Mouse (Mus musculus): ENCODE results near the gene Pigs. TPM values are rescaled to one million over a fixed set of nuclear protein-coding genes. Genes with fewer than 3 reads are reported as not detected.
A peak's percentile ranks its signal among the peaks of the same experiment; 100 is the strongest.

Pigs gene
- polyA plus RNA-seq, 1 experiment from 2014 or later = 58.8 TPM

DNA sequence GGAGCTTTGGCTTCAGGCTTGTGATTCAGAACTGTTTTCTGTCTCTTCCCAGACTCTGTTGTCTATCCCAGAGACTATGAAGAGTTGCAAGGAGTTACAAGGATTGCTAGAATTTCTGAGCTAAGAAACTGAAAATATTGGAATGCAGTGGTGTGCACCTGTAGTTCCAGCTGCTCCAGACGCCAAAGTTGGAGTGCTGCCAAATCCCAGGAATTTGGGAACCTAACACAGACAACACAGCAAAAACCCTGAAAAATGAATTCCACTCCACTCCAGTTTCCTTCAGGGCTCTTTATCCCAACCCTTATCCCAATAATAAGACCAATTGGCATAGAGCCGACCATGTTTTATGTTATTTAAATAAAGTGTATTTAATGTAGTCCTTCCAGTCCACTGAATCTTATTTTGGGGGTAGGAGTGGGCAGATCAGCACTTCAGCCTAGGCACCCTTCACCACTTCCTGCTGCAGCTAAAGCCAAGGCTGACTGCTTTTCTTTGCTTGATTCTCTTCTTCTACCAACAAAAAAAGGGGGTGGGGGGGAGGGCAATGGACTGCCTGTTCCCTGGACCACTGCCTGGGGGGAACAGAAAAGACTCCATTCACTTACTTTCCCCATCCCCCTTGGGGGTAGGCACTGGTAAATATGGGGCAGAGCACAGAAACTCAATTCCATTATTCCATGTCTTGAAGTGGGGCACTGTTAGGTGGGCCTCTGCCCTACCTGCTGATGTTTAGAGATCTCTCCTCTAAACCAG lies 6.0 kb upstream of the Pigs start:
- H3K27me3 ChIP-seq = no peaks in the 10 kb centered on the region
- H3K36me3 ChIP-seq (replicated peaks) = peaks cover 63% of the 10 kb centered on the region
- H3K27ac ChIP-seq = peak overlapping the region; percentile 74
- no peak for ATAC-seq (ENCODE audit: low FRiP score)
- H3K4me3 ChIP-seq (replicated peaks) = no peak overlapping the region
- peak overlapping the region; percentile 39 for H3K4me2 ChIP-seq
- WGBS = 52% methylated on average over 2 of the region's 2 CpGs
- H3K9me3 ChIP-seq = no peaks in the 10 kb centered on the region
- peaks cover 14% of the 10 kb centered on the region; the same call in 1 of the 2 replicates for H3K4me1 ChIP-seq
- H3K9ac ChIP-seq = no peak overlapping the region

DNA sequence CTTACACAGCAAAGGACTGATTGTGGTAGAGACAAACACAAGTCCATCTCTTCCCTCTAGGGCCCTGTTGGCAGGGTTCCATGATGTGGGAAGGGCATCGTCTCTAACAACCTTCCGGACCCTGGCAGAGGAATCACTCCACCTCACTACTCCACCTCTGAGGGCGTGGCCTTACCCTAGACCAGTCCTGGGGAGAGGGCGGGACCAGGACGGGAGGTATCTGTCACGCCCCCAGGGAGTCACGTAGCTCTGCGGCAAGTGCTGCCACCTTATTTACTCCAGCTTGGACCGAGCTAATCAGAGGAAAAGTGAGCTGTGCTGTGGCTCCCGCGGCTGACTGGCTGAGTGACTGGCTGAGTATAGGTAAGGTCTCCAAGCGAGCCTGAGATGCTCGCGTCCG lies 5.4 kb upstream of the Pigs start, which contains the start of gene Aldoc:
Gene Aldoc, plus strand, starts transcription at position 109 of the 400 bp plus-strand sequence.
- peak within 1 kb of the TSS; percentile 74 for H3K27ac ChIP-seq
- peak within 1 kb of the TSS; percentile 21 for H3K4me3 ChIP-seq (replicated peaks)
- H3K9ac ChIP-seq = no peak within 1 kb of the TSS
- 6% methylated on average over 15 of the region's 15 CpGs for WGBS
- ATAC-seq (ENCODE audit: low FRiP score) = peak; percentile 79; the same call in 1 of the 2 replicates
- no peaks in the 10 kb centered on the region for H3K9me3 ChIP-seq
- H3K27me3 ChIP-seq = no peaks in the 10 kb centered on the region
- H3K4me2 ChIP-seq = peak within 1 kb of the TSS; percentile 39
- peaks cover 14% of the 10 kb centered on the region; the same call in 1 of the 2 replicates for H3K4me1 ChIP-seq
- H3K36me3 ChIP-seq (replicated peaks) = peaks cover 57% of the 10 kb centered on the region

DNA sequence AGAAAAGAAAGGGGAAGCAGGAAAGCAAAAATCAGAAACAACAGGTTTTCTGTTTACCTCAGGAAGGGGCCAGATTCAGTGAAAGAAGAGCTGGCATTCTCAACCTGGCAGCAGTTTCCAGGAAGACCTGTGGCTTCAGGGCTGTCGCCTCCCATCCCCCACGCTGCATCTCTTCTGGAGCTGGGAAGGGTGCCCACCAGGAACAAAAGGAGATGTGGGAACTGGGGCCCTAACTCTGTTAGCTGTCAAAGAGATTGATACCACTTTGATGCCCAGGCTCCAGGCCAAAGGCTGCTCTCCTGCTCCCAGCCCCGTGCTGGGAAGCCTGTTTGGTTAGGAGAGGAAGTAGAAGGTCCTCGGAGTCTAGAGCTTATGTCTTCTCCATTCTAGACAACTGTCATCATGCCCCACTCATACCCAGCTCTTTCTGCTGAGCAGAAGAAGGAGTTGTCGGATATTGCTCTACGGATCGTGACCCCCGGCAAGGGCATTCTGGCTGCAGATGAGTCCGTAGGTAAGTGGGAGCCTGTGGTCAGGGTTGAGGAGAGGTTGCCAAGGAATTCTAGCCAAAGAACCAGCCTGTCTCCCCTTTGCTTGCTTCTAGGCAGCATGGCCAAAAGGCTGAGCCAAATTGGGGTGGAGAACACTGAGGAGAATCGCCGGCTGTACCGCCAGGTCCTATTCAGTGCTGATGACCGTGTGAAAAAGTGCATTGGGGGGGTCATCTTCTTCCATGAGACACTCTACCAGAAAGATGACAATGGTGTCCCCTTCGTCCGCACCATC lies 4.0 kb upstream of the Pigs start:
- no peak overlapping the region for H3K9ac ChIP-seq
- peak overlapping the region; percentile 39 for H3K4me2 ChIP-seq
- no peak for ATAC-seq (ENCODE audit: low FRiP score)
- 88% methylated on average over 15 of the region's 15 CpGs for WGBS
- peaks cover 44% of the 10 kb centered on the region for H3K36me3 ChIP-seq (replicated peaks)
- H3K27me3 ChIP-seq = no peaks in the 10 kb centered on the region
- H3K4me1 ChIP-seq = peaks cover 20% of the 10 kb centered on the region
- H3K9me3 ChIP-seq = no peaks in the 10 kb centered on the region
- peak overlapping the region; percentile 74; the same call in 1 of the 2 replicates for H3K27ac ChIP-seq
- H3K4me3 ChIP-seq (replicated peaks) = no peak overlapping the region

DNA sequence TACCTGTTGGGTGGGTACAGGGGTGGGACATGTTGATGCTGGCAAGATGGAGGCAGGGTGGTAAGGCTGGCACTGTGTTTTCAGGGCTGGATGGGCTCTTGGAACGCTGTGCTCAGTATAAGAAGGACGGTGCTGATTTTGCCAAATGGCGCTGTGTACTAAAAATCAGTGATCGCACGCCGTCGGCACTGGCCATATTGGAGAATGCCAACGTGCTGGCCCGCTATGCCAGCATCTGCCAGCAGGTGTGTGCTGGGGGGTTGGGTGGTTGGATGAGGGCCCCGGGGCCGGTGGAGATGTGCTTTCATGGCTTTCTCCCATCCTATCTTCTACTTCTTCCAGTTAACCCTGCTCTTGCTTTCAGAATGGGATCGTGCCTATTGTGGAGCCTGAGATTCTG lies 3.2 kb upstream of the Pigs start:
- Histone ChIP-seq H3K9ac (no peak overlapping the region), H3K27ac (no peak overlapping the region), H3K9me3 (no peaks in the 10 kb centered on the region), H3K27me3 (no peaks in the 10 kb centered on the region), H3K4me1 (peaks cover 25% of the 10 kb centered on the region), H3K4me3 (replicated peaks) (no peak overlapping the region), H3K36me3 (replicated peaks) (peaks cover 36% of the 10 kb centered on the region), H3K4me2 (no peak overlapping the region)
- no peak for ATAC-seq (ENCODE audit: low FRiP score)
- 91% methylated on average over 12 of the region's 12 CpGs for WGBS

DNA sequence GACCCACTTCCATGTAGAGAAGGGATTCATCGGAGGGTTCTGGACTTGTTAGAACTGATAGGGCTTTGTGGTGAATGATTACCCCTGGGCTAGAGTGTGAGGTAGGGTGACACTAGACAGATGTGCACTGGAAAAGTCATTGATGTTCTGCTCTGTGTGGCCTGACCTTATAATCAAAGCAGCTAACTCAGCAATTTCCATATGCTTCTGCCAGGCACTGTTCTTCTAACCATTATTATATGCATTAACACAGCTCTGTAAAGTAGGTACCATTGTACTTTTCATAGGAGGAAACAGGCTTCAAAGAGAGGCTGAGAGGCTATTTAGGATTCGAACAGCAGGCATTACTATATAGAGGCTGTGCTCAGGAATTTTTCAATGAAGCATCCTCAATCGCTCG lies 1.0 kb upstream of the Pigs start:
- 97% methylated on average over 4 of the region's 4 CpGs for WGBS
- Histone ChIP-seq H3K36me3 (replicated peaks) (peaks cover 14% of the 10 kb centered on the region), H3K27ac (no peak overlapping the region), H3K9me3 (no peaks in the 10 kb centered on the region), H3K4me2 (no peak overlapping the region), H3K4me1 (peaks cover 22% of the 10 kb centered on the region), H3K4me3 (replicated peaks) (no peak overlapping the region), H3K27me3 (no peaks in the 10 kb centered on the region), H3K9ac (no peak overlapping the region)
- no peak for ATAC-seq (ENCODE audit: low FRiP score)

DNA sequence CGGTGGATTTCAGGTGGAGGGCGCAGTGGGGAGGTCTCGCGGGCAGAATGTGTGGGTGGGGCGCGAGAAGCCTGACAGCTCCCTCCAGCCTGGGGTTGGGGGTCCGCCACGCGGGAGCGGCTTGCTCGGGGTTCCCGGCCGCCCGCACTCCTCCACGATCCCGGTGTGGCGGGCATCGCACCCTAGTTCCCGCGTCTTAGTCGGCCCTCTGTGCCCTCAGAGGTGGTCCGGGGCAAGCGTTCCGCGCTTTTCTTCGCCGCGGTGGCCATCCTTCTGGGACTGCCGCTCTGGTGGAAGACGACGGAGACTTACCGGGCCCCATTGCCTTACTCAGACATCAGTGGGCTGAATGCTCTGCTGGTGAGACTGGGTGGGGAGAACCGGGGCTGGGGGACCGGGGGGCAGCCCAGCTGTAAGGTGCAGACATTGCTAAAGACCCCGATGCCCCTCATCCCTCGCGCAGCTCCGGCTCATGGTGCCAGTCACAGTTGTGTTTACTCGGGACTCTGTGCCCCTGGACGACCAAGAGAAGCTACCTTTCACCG lies 369 bp downstream of the Pigs start:
- H3K27ac ChIP-seq = no peak overlapping the region
- ATAC-seq (ENCODE audit: low FRiP score) = peak; percentile 70
- WGBS = under 1% methylated on average over 41 of the region's 41 CpGs

DNA sequence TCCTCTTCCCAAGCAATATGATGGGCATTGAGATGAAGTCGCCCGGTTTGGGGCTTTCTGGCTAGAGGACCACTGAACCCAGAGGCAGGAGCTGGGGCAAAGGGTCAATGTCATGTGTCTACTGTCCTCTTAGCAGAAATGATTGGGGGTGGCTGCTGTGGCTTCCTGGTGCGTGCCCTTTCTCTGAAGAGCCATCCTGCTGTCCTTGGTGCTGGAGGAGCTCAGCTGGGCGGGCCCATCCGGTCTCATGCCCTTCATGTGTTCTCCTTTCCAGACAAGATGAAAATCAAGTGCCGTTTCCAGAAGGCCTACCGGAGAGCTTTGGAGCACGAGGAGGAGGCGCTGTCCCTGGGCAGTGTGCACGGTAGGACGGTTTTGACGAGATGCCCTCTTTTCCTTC lies 4.5 kb downstream of the Pigs start:
- no peaks in the 10 kb centered on the region for H3K27me3 ChIP-seq
- H3K4me3 ChIP-seq (replicated peaks) = no peak overlapping the region
- no peak overlapping the region for H3K9ac ChIP-seq
- no peak overlapping the region for H3K4me2 ChIP-seq
- peaks cover 12% of the 10 kb centered on the region for H3K4me1 ChIP-seq
- WGBS = 96% methylated on average over 12 of the region's 12 CpGs
- ATAC-seq (ENCODE audit: low FRiP score) = no peak
- no peaks in the 10 kb centered on the region for H3K9me3 ChIP-seq
- peaks cover 46% of the 10 kb centered on the region for H3K36me3 ChIP-seq (replicated peaks)
- no peak overlapping the region for H3K27ac ChIP-seq

More for the DNA sequence above, 369 bp downstream of the Pigs start:
- Histone ChIP-seq H3K27me3 (no peaks in the 10 kb centered on the region), H3K4me2 (peak overlapping the region; percentile 95), H3K4me3 (replicated peaks) (peak overlapping the region; percentile 87), H3K36me3 (replicated peaks) (peaks cover 20% of the 10 kb centered on the region), H3K9me3 (no peaks in the 10 kb centered on the region), H3K9ac (peak overlapping the region; percentile 86), H3K4me1 (peaks cover 12% of the 10 kb centered on the region)

DNA sequence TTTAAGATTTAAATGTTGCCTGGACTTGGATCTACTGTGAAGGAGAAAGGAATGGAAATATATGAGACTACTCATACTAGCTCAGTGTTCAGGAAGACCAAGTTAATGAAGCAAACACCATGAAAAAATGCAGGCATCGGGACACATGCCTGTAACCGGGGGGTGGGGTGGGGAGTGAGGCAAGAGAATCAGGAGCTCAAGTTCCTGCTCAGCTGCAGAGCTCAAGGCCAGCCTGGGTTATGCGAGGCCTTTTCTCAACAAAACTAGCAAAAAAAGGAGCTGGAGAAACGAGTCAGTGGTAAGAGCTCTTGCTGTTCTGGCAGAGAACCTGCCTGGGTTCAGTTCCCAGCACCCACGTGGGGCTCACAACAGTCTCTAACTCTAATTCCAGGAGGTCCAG lies 5.8 kb downstream of the Pigs start:
- Histone ChIP-seq H3K4me1 (peaks cover 8% of the 10 kb centered on the region), H3K4me2 (no peak overlapping the region), H3K9me3 (no peaks in the 10 kb centered on the region), H3K27me3 (no peaks in the 10 kb centered on the region), H3K36me3 (replicated peaks) (peaks cover 55% of the 10 kb centered on the region), H3K9ac (no peak overlapping the region), H3K4me3 (replicated peaks) (no peak overlapping the region), H3K27ac (no peak overlapping the region)
- no peak for ATAC-seq (ENCODE audit: low FRiP score)
- WGBS = 93% methylated on average over 5 of the region's 5 CpGs

DNA sequence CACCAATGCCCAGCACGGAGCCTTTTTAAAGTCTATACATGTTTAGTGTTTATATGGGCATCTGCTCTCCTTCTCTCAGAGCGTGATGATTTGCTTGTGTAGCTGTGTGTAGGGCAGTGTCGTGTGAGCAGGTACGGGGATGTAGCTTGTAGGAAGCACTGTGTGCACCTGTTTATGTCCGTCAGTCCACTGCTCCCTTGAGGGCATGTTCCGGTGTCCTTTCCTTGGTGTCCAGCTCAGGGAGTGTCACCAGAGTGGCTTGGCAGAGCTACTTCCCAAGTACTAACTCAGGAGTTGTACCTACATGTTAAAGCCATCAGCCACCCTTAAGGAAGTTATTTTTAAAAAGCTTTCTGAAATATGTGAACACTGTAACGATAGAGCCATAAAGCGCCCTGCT lies 8.8 kb downstream of the Pigs start:
- no peaks in the 10 kb centered on the region for H3K4me1 ChIP-seq
- no peak for ATAC-seq (ENCODE audit: low FRiP score)
- H3K36me3 ChIP-seq (replicated peaks) = peaks cover 80% of the 10 kb centered on the region
- no peaks in the 10 kb centered on the region for H3K27me3 ChIP-seq
- no peaks in the 10 kb centered on the region for H3K9me3 ChIP-seq
- H3K4me2 ChIP-seq = no peak overlapping the region
- H3K27ac ChIP-seq = no peak overlapping the region
- 97% methylated on average over 8 of the region's 8 CpGs for WGBS
- no peak overlapping the region for H3K9ac ChIP-seq
- H3K4me3 ChIP-seq (replicated peaks) = no peak overlapping the region

DNA sequence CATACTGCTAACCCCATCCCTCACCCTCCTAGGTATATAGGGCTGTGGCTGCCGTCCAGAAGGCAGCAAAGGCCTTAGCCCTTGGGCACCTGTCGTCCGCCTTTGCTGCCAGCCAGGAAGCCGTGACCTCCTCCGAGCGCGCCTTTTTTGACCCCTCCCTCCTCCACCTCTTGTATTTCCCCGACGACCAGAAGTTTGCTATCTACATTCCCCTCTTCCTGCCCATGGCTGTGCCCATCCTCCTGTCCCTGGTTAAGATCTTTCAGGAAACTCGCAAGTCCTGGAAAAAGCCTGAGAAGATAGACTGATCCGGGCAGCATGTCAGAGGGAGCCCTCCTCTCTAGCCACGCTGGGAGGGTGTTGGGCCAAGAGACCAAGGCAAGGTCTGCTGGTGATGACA lies 13.5 kb downstream of the Pigs start:
- H3K9me3 ChIP-seq = no peaks in the 10 kb centered on the region
- no peaks in the 10 kb centered on the region for H3K27me3 ChIP-seq
- no peak overlapping the region for H3K4me2 ChIP-seq
- peaks cover 33% of the 10 kb centered on the region for H3K4me1 ChIP-seq
- WGBS = 86% methylated on average over 12 of the region's 12 CpGs
- no peak overlapping the region for H3K9ac ChIP-seq
- no peak for ATAC-seq (ENCODE audit: low FRiP score)
- H3K4me3 ChIP-seq (replicated peaks) = no peak overlapping the region
- H3K36me3 ChIP-seq (replicated peaks) = peaks cover 44% of the 10 kb centered on the region
- no peak overlapping the region for H3K27ac ChIP-seq

DNA sequence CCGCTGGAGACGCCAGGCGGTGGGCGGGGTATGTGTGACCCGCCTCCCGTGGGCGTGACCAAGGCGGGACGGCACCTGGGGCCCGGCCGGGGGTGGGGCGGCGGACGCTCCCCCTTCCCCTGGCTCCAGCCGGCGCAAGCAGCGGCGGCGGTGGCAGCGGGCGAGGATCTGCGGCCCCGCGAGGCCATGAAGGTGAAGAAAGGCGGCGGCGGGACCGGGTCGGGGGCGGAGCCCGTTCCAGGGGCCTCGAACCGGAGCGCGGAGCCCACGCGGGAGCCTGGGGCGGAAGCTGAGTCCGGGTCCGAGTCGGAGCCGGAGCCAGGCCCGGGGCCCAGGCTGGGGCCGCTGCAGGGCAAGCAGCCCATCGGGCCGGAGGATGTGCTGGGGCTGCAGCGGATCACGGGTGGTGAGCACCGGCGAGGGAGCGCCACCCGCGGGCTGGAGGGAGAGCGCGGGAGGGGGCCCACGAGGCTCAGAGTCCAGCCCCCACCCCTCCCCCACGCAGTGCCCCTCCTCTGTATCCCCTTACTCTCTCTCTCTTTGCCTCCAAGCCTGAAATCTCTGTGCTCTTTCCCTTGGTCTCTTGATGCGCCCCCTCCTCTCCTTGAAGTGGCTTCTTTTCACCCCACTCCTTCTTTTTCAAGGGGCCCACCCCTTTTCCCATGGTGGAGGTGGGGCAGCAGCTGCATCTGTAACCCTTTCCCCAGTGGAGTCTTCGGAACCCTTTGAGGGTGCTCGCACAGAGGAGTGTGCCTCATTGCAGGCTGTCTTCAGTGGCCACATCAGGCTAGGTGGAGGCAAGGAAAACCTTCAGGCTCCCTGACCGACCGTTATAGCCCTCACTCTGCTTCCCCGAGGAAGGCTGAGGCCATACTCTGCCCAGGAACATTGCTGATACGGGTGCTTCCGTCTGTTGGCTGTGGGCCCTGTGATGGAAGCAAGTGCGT lies 15.4 kb downstream of the Pigs start, which contains the start of gene Unc119:
Gene Unc119, plus strand, starts transcription at position 102 of the 947 bp plus-strand sequence.
- Histone ChIP-seq H3K9ac (peak within 1 kb of the TSS; percentile 96), H3K27me3 (no peaks in the 10 kb centered on the region), H3K4me3 (replicated peaks) (peak within 1 kb of the TSS; percentile 88), H3K4me1 (peaks cover 38% of the 10 kb centered on the region), H3K36me3 (replicated peaks) (peaks cover 36% of the 10 kb centered on the region), H3K4me2 (peak within 1 kb of the TSS; percentile 76), H3K27ac (peak within 1 kb of the TSS; percentile 89), H3K9me3 (no peaks in the 10 kb centered on the region)
- ATAC-seq (ENCODE audit: low FRiP score) = peak; percentile 84
- WGBS = 2% methylated on average over 41 of the region's 66 CpGs
